Mouse (Mus musculus) heart, postnatal 14 days (tissue): Measurements from ENCODE around the gene Samm50. TPM values are rescaled to one million over a fixed set of nuclear protein-coding genes. Genes with fewer than 3 reads are reported as not detected.

Experiments used
- DNase-seq, 2 experiments: peaks; one replicate each; pipeline ENCODE4 v3.0.0; 2021 to 2022
- intact Hi-C: fragments of 180-260 bp; cut with DNase I; formaldehyde crosslinking; loops from one replicate; pipeline ENCODE4 v1.15.1; 2025
- total RNA-seq, 2 experiments: library from RNA; stranded (reverse); gene quantifications; 2 replicates each; pipeline ENCODE4 v1.2.3; 2021

Gene Samm50
- total RNA-seq, 2 experiments from 2014 or later, result 265 to 269 TPM

DNA sequence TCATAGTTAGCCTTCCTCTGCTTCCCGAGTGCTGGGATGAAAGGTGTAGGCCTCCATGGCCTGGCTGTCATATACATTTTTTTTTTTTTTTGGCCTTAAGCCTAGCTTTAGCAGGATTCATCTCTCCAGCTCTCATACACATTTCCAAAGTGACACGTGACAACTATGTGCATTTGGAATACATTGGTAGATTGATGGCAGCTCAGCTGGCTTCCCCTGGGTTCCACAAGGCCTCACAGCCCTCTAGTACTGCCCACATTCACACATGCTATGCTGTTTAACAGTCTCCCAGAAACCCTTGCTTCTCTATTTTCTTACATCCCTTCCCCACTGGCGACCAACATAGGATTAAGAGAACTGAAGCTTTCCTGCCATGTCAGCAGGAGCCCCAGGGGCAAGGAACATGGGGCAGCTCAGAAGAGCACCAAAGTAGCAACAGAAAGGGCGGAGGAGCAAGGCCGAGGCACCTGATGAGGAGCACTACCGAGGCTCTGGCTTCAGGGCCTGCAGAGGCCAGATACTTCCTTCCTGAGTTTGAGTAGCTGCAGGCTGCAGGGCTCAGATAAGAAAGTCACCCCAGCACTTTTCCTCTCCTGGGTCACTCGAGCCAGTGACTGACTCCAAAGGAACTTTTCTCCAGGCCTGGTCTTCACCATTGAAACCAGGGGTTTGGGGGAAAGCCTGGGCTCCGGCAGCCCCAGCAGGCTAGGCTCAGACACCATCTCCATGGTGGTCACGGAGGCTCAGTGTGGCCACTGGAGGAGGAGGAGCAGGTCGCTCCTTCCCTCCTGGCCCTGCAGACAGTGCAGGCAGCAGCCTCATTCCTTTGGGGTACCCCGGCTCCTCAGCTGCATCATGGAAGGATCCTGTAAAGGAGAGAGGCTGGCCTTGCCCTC is 17.7 kb downstream of the Samm50 start:
- intact Hi-C loops, result loop anchor here (2.0 kb wide), 1 partner anchor 49 kb away; no protein-coding TSS in a partner anchor
- DNase-seq, result no peak

DNA sequence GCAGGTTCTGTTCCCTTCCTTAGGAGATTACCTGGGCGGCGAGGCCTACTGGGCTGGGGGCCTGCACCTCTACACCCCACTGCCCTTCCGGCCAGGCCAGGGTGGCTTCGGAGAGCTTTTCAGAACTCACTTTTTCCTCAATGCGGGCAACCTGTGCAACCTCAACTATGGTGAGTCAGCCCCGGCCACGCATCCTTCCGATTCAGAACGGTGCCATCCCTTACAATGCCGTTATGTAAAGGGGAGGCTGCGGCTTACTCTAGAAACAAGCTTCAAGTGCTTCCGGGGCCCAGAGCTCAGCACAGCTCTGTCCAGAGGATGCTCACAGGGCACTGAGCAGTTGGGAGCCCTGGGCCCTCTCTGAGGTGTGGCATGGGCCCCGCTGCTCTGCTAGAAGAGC is 18.4 kb downstream of the Samm50 start:
- no peak for DNase-seq
- intact Hi-C loops, result loop anchor here (2.0 kb wide), 1 partner anchor 48 kb away; no protein-coding TSS in a partner anchor

DNA sequence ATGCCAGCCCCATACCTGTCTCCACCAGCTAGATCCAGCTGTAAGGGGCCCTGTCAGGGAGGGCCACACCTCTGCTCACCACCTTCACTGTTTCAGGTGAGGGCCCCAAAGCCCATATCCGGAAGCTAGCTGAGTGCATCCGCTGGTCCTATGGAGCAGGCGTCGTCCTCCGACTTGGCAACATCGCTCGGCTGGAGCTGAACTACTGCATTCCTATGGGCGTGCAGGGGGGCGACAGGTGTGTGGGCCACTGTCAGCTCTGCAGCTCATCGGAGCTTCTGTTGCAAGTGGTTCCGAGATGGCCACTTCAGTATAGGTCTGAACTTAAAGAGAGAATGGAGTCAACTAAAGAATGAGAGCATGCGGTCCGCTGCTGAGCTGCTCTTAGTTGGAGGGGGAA is 18.9 kb downstream of the Samm50 start:
- intact Hi-C loops, result loop anchor here (2.0 kb wide), 1 partner anchor 48 kb away; no protein-coding TSS in a partner anchor
- no peak for DNase-seq

DNA sequence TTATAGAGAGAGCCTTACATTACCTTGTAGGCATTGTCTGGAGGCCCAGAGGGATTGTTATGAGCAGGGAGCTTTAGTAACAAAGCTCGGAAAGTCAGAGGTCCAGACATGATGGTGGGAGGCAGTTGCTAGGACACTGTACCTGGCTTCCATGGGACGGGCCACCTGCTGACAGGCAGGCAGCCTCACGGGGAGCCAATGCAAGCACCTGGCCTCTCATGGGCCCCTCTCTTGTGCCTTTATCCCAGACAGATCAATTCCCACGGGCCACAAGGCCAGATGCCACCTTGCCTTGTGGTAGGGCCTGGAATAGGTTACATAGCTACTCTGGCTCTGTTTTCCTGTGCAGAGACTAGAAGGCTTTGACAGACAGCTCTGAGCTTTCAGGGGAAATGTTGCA is 19.5 kb downstream of the Samm50 start:
- intact Hi-C loops, result loop anchor here (2.0 kb wide), 1 partner anchor 47 kb away; no protein-coding TSS in a partner anchor
- DNase-seq, result no peak

DNA sequence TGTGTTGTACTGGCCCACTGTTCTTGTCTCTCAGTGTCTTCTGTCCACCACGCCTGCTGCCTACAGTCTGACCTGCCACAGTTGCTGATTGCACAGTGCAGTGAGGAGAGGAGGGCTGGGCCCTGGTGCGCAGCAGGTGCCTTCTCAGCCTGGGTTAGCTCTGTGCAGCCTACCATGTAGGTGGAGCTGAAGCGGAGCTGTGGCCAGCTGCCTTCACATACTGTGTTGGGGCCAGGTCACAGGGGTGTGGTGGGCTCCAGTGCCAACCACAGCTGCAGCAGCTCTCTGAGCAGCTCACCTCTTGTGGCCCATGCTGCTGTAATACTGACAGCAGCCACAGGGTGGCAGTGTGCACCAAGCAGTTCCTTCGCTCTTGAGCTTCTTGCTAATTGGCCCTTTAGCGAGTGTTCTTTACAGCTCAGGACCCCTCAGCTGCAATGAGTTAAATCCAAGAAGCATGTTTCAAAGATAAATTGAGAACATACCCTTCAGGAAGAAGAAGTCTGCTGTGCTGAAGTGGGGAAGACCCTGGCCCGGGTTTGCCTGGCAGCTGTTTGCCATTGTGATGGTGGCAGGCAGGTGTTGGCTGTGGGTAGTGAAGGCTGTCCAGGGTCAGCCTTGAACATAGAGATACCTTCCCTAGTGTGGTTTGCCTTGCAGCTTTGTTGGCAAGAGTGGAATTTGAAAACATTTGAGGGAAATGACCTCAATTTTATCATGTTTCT is 20.2 kb downstream of the Samm50 start:
- intact Hi-C loops, result loop anchor here (1.0 to 2.0 kb wide), 3 partner anchors 73 to 419 kb away; no protein-coding TSS in a partner anchor
- peak; percentile 89 to 96 for DNase-seq

DNA sequence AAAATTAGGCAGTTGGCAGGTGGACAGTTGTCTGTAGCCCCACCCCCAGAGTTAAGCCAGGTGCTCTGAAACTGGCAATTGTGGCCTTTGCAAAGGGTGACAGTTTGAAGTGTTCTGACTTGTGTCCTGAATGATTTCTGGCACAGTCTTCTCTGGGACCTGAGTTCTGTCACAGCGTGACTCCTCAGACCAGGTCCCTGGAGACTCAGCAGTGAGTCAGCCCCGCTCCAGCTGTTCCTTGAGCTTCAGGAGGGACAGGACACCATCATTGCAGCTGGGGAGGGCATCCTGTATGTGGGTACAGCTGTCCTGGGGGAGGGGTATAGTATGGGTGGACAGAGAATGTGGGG is 20.7 kb downstream of the Samm50 start:
- DNase-seq, result peak; percentile 58 to 69
- intact Hi-C loops, result loop anchor here (1.0 to 2.0 kb wide), 3 partner anchors 72 to 419 kb away; no protein-coding TSS in a partner anchor

DNA sequence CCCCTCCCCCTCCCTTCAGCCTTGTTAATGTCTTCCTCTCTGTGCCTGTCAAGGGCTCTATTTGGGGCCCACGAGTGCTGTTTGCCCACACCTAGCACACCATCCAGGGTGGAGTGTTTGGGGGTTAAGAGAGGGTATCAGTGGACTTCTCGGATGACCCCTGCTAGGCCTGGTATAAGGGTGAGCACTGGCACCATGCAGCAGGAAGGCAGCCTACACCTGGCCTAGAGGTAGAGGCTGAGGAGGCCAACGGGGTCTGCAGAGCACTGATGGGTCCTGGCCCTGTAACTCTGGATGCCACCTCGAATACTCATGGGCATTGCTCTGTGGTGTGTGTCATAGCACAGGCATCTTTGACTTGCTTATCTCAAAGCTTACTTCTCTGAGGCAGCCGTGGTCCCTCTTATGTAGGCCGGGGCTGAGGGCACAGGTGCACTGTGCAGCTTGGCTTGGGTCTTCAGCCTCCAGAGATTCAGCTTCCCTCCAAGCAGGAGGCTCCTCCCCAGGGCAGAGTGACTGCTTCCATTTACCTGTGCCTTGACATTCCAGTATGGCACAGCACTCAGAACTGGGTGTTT is 21.2 kb downstream of the Samm50 start:
- no peak for DNase-seq
- intact Hi-C loops, result loop anchor here (2.0 kb wide), 1 partner anchor 72 kb away; no protein-coding TSS in a partner anchor

DNA sequence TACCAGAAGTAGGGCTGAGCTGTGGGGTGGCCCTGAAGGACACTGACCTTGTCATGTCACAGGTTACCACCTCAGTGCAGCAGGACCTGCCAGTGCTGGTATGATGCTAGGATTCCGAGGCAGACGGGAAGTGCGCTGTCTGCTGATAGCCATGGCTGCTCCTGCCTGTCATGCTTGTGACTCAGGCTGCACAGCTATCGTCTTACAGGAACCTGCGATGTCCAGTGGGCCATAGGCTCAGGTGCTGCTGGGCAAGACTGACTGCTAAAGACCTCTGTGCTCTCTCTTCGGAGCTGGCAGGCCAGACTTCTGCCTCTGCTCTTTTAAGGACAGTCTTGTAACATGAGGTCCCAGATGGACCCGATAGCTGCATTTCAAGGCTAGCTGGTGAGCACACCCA is 22.4 kb downstream of the Samm50 start:
- no peak for DNase-seq
- intact Hi-C loops, result no loop called here

DNA sequence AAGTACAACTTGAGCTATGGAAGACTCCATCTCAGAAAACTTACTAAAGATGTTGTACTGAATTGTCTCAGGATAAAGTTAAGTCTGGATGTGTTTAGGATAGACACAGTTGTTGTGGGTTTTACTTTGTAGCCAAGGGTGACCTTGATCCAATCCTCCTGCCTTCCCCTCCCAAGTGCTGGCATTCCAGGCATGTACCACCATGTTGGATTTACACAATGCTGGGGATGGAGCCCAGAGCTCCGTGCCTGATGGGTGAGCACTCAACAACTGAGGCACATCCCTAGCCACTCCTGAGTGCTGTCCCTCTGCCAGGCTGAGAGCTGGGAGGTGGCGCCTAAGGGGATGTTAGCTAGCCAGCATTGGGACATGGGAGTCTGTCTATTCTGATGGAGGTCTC is 23.2 kb downstream of the Samm50 start:
- no peak for DNase-seq
- intact Hi-C loops, result no loop called here

DNA sequence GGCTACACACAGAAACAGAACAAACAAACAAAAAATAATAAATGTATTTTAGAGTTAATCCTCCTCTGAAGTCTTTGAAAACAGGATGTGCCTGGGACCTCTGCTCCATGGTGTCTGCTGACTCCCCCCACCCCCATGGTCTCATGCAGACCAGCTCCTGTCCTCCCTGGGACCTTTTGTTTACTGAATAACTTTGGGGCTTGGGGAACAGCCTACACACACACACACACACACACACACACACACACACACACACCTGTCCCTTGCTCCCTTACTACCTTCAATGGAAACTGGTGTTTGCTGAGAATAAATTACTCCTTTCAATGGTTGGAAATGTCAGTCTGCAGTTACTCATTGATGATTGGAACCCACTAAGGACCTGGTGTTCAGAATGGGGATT is 24.0 kb downstream of the Samm50 start:
- no peak for DNase-seq
- intact Hi-C loops, result no loop called here

DNA sequence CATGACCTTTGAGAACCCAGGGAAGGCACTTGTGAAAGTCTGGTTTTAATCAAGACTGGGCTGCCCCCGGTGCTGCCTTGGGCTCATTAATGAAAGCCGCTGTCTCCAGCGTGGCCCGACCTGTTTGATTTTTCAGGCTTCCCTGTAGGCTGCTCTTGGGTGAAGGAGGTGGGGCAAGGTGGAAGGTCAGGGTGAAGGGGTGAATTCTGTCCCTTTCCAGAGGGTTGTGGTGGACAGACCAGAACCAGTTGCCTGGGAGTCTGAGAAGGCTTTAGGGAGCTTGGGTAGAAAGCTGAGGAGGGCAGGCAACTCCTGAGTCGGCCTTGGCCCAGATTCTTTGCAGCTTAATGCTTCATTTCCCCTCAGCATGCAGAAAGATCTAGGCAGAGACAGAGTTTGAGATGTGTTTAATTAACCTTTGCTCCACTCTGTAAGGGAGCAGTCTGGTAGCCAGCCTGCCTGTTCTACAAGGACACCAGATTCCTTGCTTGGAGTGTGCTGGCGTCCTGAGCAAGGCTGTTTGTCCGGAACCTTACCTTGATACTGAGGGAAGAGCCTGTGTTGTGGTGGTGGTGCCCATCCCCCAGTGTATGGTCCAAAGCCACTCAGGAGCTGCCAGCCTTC is 24.5 kb downstream of the Samm50 start:
- intact Hi-C loops, result no loop called here
- DNase-seq, result no peak

DNA sequence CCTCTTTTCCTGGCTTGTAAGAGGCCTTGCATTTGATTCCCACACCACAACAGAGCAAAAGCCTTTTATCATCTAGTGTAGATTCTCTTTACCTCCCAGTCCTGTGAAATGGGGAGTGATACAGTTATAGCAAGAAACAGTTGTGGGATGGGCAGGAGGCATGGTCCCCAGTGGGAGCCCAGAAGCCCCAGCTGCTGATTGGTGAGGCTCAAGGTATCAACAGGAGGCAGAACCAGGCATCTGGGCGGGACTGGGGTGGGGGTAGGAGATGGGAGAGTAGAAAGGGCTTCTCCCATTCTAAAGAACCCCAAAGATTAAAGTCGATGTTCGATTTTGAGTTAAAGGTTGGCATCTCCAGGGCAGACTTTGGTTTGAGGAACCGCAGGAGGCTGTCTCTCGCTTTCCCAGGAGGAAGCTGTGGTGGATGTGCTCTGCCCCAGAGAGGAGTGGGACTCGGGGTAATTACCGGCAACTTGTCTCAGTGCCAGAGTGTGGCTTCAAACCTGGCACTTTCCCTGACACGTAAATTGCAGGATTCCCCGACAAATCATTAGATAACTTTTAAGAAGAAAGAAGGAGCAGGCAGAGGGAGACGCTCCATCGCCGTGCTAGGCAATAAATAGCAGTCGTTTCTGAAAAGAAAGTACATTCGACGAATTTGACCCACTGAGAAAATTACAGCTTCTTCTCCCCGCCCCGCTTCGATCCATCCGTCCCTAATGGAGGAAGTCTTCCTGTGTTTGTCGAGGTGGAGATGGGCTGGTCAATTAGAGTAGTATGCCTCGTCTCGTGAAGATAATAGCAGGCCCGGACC is 26.1 kb downstream of the Samm50 start:
- intact Hi-C loops, result no loop called here
- DNase-seq, result no peak

DNA sequence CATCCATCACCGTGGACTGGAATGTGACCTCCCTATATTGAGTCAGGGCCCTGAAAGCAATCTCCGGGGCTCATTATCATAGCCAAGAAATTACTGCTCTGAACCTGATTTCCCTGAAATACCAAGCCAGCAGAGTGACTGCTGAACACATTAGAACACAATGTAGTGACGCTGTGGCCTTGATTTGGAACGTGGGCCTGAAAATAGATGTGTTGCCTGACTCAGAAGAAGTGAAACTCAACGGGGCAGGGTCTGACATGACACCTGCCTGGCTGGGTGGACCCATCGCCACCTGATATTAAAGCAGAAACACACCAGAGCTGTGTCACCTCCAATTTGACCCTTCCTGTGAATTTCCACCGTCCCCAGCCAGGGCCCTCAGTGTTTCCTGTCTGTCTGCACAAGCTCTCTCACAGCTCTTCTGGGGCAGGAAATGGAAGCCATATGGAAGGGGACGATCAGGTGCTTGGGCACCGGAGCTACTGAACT is 26.8 kb downstream of the Samm50 start:
- DNase-seq, result peak in 1 of 2 experiments; percentile 30
- intact Hi-C loops, result no loop called here

DNA sequence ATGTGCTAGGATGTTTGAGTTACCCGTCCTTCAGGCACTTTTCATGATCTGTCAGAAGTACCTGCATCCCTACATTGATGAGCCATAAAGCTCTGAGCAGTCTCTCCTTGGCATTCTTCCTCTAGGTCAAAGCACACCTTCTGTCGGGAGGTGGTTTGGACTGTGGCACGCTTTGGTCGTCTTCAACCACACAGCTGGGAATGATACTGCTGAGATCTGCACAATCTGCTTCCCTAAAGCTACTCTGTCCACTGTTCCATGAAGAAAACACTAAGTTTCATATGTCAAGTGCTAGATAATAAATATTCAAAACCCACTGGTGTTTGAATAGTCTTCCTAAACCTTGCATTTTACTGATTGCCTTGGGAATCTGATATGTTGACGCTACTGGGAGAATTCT is 29.5 kb downstream of the Samm50 start:
- intact Hi-C loops, result no loop called here
- DNase-seq, result no peak

DNA sequence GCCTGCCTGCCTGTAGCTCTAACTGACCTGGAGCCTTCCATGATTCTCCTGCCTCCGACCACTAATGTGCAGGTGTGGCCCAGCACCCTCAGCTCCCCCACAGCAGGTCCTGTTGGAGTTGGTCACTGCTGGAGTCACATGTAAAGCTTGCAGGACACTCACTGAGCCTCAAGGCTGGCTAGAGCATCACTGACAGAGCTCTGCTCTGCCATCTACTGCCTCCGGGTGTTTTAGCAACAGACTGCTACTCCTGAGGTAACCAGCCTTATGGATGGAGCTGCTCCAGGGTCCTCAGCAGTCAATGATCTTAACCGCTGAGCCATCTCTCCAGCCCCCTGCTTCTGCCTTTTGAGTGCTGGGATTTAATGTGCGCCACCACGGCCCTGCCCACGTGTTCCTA is 31.4 kb downstream of the Samm50 start:
- intact Hi-C loops, result no loop called here
- DNase-seq, result peak in 1 of 2 experiments; percentile 28

DNA sequence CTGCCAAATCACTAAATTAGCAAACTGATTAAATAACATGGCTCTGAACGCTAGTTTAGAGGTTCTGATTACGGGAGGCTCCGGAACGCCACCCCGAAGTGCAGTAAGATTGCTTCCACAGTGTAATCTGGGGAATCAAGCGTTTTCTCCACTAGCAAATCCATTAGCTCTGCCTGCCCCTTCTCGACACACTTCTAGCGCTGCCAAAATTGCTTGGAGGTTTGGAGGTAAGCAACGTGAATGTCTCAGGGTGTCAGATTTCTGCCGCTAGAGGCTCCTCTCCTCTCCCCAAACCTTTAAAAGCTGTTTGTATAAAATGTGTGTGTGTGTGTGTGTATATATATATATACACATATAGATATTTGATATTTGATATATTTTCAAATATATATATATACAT is 32.7 kb downstream of the Samm50 start:
- no peak for DNase-seq
- intact Hi-C loops, result no loop called here

DNA sequence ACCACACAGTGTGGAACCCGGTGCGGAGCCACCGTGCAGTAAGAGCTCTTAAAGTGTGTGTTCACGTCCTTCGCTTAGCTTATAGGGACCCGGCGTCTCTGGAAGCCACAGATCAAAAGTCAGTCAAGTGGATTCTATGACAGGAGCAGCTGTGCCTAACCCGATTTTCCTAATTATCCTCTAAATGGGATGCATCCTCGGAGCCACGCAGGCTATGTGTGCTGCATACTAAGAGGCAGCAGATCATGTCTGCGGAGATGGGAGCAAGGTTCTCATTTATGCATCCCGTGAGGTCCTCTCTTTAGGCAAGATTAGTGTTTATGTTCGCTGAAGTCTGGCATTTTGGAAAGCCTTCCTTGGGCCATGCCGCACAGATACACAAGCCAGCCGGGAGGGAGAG is 34.9 kb downstream of the Samm50 start:
- no peak for DNase-seq
- intact Hi-C loops, result no loop called here

DNA sequence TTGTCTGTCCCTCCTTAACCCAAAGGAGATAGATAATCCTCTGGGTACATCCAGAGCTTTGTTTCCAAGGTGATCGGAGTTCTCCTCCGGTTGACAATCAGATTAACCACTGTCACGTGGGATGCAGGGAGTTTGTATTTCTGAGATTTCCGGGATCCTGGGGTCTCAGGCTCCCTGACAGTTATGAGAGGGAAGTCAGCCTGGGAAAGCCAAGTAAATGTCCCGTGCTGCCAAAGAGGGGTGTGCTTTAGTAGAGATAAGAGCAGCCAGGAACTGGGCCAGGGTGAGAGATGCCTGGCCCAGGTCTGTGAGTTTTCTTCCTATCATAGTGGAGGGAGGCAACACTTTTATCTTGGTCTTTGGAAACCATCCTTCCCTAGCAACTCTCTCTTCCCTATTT is 38.6 kb downstream of the Samm50 start:
- intact Hi-C loops, result no loop called here
- DNase-seq, result peak in 1 of 2 experiments; percentile 54

DNA sequence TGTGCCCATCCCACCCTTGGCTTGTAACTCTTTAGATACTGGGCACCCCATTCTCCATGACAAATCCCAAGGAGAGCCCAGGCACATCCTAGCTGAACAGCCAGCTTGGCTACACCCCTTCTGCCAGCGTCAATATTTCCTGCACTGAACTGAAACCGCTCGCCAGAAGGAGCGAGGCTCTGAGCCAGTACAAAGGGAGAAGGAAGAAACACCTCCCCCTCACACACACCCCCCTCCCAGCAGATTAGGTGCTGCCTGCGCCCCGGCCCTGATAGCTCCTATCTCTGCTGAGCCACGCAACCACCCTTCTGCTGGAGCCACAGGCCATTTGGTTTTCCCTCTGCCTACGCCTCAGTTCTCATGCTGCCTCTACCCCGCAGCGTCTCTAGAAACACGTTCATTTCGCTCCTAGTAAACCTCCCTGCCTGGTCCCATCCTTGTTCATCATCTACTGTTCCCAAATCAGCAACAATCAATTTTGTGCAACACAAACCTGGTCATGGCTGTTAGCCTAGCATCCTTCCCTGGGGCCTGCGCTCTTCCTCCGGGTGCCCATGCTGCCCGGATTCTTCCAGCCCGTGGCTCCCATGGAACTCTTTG is 39.2 kb downstream of the Samm50 start:
- DNase-seq, result peak; percentile 51 to 55

More for the DNA sequence above, 39.2 kb downstream of the Samm50 start:
- intact Hi-C loops, result no loop called here
